Mouse (Mus musculus) urinary bladder, postnatal 10 days (tissue): ENCODE measurements at regions not wholly inside any gene's neighbourhood (a gene's known extent, or its start where the extent isn't known, plus 50 kb on each side); places are given as distances from the start of the nearest gene placed in this dataset.

Source experiments
- DNase-seq: peaks from one replicate; pipeline ENCODE4 v3.0.0; 2022; ENCODE audit warnings: low spot score

- DNase-seq, result no peak
Measured at GRCm38 (mm10) chr16:93272146-93272545, 331.7 kb downstream of the Setd4 start.

DNA sequence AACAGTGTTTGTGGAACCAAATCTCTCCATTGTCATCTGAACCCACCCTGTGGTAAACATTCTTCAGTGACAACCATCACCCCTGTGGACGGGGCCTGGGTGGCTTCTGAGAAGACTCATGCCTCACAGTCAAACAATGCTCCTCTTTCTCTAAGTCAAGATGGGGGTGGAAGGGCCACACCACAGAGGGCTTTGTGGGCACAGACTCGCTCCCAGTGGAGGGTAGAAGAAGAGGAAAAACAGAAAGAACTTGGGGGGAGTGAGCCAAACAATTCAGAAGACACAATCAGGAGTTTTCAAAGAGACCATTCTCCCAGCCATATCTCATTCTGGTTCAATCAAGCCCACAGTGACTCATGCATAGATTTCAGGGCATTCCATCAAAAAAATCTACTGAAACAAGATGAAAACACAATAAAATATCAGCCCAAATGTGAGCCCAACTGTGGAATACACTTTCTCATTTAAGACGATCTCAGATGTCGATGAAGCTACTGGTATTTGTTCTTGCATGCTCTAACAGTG lies 339.7 kb downstream of the Setd4 start:
- no peak for DNase-seq

DNA sequence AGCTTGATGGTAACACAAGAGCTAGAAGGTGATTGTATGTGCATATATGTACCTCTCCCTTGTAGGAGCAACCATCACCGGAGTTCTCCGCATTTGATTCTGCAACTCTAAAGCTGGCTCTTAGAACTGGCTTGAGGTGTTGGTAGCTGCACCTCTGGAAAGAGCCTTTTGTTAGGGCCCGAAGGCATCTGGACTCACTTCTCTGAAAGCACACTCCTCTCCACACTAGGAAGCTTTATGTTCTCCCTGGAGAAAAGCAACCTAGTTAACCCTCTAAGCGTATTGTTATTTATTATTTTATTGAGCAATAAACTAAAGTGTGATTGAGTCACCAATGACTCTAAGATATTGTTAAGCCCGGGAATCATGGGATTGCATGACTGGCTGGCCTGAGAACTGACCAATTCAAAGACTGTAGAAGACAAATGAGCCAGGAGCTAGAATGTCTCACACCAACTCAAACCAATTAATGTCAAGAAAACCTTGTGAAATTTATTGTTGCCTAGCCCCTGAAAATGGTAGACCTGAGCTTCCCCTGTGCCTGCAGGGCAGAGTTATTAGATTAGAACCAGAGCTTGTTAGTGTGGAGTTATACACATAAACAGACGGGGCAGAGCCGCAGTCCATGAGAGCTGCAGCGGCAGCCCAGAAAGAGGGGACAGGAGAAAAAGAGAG lies 340.6 kb downstream of the Setd4 start:
- DNase-seq, result no peak

DNA sequence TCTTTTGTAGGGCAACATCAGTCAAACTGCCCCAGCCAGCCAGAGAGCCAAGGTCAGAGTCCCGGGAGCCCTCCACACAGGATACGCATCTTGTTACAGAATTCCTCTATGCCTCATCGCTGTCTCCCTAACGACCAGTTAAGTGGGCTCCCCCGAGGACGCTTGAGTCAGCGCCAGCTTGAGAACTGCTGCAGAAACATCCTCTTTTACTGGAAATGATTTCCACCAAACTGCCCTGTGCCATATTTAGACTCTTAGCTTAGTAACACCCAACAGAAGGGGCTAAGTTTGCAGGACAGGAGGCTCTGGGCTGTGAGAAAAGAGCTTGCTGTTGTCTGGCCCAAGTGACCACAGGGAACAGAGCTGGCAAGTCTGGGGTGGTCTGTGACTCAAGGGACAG lies 357.0 kb downstream of the Setd4 start:
- DNase-seq, result no peak

DNA sequence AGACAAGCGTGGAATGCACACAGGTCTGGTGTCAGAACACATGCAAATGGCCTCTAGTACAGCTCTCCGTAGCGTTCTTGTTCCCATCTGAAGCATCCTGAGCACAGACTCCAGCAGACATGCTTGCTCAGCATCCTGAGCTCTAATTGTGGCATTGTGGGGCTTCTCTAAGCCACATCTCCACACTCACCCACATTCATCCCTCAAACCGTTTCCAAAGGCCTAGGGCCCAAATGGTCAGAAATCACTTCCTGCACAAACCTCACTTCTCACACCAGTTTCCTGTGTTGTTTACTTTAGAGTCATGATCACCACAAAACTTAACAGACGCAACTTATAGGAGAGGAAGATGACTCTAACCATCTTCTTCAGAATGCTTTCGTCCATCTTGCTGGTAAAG lies 358.1 kb downstream of the Setd4 start:
- no peak for DNase-seq

DNA sequence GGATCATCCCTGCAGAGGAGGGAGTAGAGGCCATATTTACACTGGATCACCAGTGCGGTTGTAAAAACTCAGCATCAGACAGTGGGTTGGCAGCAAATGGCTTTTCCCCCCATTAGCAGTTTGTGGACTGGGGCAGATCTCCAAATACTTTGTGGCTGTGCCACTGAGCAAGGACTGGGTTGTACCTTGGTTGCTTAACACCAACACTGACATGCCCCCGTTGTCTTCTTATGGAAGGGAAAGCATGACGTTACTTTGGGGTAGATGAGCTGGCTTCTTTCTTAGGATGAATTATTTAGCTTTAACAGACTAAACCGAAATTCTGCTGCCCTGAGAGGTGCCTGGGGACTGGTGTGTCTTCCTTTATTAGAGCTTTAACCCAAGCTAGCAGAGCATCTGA lies 365.0 kb downstream of the Setd4 start:
- no peak for DNase-seq

- no peak for DNase-seq
Measured at GRCm38 (mm10) chr16:93238326-93238725, 365.5 kb downstream of the Setd4 start.

DNA sequence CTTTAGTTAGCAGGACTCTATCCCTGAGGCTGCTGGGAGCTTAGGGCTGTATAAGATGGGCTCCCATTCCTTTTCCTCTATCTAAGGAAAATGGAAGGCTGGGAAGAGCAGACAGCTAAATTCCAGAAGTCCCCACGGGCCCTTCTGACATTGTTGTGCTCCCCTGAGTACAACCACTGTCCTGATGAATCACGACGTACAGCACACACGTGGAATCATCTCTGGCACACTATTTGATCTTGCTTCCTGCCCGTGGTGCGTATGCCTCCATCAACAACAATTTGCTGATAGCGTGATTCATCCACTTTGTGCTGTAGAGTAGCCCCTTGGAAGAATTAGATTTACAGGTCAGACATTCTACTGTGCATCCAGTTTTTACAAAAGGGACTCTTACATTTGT lies 378.2 kb downstream of the Setd4 start:
- DNase-seq, result no peak

- no peak for DNase-seq
Measured at GRCm38 (mm10) chr16:93225196-93225595, 378.7 kb downstream of the Setd4 start.

DNA sequence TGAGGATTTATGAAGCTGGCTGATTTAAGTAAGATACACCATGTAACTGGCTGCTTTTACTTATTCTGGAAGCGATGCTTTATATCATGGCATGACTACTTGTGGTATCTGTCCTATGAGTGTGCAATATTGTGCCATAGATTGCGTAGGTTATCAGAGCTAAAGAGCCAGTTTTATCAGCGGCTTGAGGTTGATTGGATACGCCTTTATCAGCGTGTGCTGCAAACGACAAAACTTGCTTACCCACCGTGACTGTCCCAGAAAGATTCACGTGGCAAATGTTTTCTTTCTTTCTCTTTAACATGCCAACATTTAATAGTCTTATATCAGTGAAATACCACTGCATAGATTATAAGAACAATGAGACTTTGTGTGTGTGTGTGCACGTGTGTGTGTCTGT lies 384.1 kb downstream of the Setd4 start:
- DNase-seq, result no peak

GRCm38 (mm10) chr16:93218402-93218801 lies 385.5 kb downstream of the Setd4 start:
- DNase-seq, result no peak

GRCm38 (mm10) chr16:93217600-93218226 lies 386.1 kb downstream of the Setd4 start:
- no peak for DNase-seq

DNA sequence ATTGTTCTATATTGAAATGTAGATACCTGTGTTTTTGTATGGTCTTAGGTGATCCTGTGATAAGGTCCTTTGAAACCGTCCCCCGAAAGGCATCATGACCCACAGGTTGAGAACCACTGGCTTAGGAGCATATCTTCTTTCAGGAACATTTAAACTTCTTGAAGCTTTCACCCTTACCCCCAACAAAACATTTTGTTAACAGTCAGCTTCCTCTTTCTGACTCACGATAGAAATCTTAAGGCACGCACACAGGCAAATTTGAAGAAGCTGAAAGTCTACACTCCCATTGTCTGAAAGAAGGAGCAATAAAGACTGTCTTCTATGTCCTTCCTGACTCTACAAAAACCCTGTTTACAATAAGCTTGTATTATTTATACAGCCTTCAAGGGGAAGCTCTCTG lies 388.2 kb downstream of the Setd4 start:
- DNase-seq, result no peak

GRCm38 (mm10) chr16:93213618-93214017 lies 387.7 kb upstream of the Runx1 start:
- no peak for DNase-seq

DNA sequence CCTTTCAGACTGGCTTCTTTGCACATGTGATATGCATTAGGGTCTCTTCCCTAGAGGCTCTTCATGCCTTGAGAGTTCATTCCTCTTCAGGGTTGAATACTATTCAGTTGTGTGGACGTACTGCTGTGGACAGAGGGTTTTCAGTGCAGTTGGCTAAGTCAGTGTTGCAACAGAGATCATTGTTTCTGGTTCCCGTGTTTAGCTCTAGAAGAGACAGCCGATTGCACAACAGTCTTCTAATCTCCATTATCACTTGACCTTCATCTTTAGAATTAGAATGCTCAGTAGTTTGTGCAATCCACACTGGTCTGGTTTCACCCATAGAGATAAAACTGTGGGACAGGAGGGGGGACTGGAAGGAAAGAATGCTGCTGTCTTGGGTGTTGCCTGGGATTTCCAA lies 381.7 kb upstream of the Runx1 start:
- DNase-seq, result no peak

- no peak for DNase-seq
Measured at GRCm38 (mm10) chr16:93207217-93207616, 381.3 kb upstream of the Runx1 start.

DNA sequence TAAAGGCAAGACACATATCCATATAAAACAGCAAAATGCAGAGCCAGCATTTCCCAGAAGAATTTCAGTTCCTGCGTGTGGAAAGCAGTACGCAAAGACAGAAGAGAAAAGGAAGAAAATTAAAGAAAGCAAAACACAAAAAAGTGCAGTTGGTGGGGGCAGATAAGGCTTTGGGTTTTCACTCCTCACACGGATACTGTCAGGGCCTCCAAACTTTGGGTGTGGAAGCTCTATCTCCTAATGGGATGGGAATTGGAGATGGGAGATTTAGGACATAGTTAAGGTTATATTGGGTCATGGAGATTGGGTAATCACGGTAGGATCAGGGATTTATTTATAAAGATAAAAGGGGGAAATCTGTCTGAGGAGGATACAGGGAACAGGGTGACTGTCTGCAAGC lies 380.4 kb upstream of the Runx1 start:
- no peak for DNase-seq

- DNase-seq, result no peak
Measured at GRCm38 (mm10) chr16:93204601-93205000, 378.7 kb upstream of the Runx1 start.

DNA sequence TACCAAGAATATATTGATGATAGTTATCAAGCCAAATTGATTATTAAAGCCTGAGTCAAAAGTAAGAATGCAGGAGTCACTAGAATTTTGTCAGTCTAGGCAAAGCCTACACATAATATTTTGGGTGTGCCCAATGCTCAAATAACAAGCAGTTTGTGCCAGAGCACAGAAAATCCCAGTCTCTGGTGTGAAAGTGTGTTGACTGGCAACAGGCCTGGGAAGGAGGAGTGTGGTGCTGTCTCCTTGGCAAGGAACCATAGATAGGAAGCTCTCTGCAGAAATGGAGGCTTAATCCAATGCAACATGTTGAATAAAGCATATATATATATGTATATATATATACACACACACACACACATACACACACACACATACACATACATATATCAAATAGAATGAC lies 376.6 kb upstream of the Runx1 start:
- no peak for DNase-seq

DNA sequence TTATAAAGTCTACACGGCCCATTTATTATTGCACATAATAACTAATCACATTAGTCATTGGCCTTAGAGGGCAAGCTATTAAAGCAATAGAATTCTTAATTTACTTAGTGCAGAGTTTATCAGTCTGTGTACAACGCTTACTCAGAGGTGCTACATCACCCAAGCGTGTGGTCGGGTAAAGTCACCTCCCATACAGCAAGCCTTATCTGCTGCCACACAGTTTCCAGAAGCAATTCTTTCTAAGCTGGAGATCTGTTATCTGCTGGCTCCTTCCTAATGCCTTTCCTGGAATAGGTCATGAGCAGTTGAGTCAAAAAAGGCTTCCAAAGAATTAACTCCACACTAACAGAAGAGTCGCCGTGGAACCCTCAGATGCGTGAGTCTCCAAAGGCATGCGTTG lies 371.4 kb upstream of the Runx1 start:
- no peak for DNase-seq

GRCm38 (mm10) chr16:93193921-93194481 lies 368.1 kb upstream of the Runx1 start:
- no peak for DNase-seq

DNA sequence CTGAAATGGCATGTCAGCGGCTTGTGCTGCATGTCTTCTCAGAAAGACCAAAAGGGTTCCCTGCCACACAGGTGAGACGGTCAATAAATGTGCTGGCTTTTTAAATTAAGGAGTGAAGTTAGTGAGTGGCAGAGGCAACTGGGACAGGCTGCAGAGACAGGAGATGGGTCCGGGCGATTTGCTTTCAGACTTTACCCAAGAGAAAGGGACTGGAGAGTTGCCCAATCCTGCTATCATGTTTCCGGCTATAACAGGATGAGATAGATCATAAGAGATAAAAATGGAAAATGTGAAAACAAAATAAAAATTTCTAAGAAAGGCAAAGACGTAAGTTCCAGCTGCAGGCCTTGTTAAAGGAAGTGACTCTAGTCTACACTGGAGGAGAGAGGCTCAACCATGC lies 367.3 kb upstream of the Runx1 start:
- DNase-seq, result no peak

DNA sequence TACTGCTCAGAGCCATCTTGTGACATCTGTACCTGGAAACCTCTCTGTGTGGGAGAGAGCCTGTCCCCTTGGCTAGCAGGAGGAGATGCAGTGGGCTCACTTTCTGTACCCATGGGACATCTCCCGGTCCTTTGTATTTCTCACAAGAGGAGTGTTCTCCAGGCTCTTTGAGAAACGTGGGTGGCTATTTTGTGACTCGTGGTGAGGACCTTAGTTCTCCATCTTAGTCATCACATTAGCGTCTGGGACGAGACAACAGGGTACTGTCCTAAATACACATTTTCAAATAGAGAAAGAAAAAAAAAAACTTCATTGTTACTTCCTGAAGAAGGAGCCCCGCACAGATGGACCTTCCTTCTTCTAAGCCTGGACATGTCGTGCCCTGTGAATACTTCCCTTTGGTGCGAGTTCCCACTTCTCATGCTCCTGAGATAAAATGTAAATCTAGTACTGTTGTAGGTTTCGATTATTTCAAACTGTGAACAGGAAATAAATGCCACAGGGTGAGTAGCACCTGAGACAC lies 366.8 kb upstream of the Runx1 start:
- no peak for DNase-seq
